Mouse (Mus musculus) monocyte, adult 2 months (primary cell): ENCODE measurements around the gene Snu13.

Experiments used
- DNase-seq, 2 experiments: peaks; one replicate each; pipeline ENCODE4 v3.0.0; 2022; ENCODE audit warnings: low spot score in 2 of 2, low read depth in 1 of 2

The Snu13 gene

GRCm38 (mm10) chr15:82047080-82047883, at the start of gene Snu13:
TSS of gene Snu13 (minus strand) at chr15:82047598.
- peak; percentile 60 to 83 for DNase-seq

DNA sequence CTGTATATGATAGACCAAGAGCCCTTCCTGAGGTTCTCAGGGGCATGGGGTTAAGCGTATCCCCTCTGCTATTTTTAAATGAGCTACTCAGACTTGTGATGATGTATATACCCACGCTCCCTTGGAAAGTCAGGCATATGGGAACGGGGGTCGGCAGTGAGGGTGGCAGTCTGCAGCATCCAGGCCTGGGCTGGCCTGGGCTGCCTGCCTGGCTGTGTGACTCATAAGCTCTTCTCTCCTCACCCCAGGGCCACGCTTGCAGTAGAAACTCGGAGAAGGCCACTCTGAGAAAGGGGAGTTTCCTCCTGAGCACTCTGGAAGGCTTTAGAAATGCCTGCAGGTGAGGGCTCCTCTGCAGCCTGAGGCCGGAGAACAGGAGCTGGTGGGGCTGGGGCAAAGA, 43.7 kb upstream of the Snu13 start:
- DNase-seq = no peak

GRCm38 (mm10) chr15:82087266-82087665, 39.9 kb upstream of the Snu13 start:
- no peak for DNase-seq

DNA sequence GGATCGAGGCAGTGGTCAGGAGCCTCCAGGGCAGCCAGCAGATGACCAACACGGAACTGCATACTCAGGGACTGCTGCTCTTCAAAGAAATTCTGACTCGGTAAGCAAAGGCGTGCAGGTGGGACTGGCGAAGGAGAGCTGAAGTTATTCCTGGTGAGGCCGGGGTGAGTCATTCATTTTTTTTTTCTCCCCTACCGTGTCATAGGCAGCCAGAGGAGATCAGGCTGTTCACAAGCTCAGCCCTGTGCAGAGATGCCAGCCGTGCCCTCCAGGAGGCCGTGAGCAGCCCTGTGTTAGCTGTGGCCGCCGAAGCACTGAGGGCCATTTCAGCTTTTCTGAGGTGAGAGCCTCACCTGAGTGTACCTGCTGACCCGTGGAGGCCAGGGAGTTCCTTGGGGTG, 38.7 kb upstream of the Snu13 start:
- DNase-seq = no peak

GRCm38 (mm10) chr15:82085606-82086005, 38.2 kb upstream of the Snu13 start:
- no peak for DNase-seq

- DNase-seq = no peak
Measured at GRCm38 (mm10) chr15:82081161-82081560, 33.8 kb upstream of the Snu13 start.

- no peak for DNase-seq
Measured at GRCm38 (mm10) chr15:82079883-82080282, 32.5 kb upstream of the Snu13 start.

DNA sequence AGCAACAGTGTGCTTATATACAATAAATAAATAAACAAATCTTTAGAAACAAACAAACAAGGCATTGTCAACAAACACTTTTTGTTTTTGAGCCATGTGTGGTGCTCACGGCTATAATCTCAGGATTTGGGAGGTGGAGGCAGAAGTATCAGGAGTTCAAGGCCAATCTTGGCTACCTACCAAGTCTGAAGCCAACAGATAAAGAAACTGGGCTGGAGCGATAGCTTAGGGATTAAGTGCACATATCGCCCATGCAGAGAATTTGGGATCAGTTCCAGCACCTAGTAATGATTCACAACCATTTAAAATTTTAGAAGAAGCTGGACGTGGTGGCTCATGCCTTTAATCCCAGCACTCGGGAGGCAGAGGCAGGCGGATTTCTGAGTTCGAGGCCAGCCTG, 26.1 kb upstream of the Snu13 start:
- no peak for DNase-seq

DNA sequence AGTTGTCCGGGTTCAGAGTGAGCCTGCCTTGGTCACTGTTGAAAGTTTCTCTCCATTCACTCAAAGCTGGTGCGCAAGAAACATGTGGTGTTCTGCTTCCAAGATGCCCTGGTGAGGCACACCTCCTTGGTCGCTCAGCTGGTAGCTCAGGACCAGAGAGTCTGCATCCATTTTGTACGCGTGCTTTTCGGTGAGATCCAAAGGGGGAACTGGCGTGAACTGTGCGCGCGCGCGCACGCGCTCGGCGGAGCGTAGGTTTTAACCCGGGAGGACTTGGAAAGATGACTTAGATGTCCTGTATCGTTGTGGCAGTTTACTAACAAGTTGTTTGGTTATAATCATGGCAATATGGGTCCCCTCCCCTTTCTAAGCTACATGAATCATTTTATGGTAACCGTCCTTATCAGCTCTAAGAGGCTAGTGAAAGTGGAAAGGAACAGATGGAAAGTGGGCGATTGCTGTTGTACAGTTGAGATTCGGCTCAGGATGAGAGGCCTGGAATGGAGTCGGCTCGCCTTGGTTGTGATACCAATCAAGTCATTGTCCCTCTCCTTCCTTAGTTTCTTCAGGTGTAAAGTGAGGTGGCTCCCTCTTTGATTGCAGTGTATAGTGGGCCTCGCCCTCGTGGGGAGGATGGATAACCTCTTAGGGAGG, 24.5 kb upstream of the Snu13 start:
- no peak for DNase-seq

DNA sequence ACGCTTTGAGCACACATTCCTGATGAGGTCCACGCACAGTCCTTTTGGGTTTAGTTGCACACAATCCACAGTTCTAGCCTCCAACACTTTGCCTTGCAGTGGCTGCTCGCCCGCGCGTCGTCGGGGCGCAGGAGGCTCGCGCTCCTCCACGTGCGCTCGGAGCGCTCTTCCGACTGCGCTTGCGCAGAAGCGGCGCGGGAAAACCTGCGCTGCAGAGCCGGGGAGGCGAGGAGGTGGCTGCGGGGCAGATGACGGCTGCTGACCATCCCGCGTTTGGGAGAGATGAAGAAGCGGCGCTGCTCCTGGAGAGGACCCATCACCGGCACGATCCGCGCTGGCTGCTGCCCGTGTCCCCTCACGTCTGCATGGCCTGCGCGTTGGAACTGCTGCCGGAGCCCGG, 22.5 kb upstream of the Snu13 start, which contains the start of gene Mei1:
TSS of gene Mei1 (plus strand) at position 99 of the 400 bp plus-strand sequence.
- DNase-seq = no peak

DNA sequence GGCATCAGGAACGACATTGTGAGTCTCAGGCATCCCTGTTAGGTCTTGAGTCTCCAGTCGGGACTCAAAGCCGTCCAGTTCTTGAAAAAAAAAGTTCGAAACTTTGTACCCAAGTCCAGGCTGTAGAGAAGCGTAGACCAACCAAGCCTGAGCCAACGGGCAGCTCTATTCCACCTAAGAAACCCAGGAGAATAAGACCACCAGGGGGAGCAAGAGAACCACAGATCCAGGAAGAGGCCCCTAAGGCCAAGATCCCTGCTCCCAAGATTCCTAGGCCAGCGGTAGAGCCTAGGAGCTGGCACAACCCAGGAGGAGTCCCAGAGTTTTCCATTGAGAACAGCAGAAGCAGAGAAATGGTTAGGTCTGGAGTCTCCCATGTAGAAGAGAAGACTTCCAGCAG, 18.1 kb upstream of the Snu13 start:
- DNase-seq = peak in 1 of 2 experiments; percentile 21

DNA sequence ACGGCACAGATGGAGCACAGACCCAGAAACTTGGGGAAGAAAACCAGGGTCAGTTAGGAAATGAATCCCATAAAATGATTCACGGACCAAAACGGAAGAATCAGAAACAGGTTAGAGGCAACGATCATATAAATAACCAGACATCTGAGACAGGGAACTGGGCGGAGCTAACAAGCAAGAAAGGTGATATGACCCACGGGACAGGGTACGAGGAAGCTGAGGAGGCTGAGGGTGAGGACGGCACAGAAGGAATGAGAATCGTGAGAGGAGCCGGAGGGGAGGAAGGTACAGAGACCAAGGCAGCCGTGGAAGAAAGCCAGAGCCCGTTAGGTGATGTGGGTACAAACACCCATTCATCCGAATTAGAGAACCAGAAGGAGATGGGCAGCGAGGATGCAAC, 16.5 kb upstream of the Snu13 start:
- no peak for DNase-seq

DNA sequence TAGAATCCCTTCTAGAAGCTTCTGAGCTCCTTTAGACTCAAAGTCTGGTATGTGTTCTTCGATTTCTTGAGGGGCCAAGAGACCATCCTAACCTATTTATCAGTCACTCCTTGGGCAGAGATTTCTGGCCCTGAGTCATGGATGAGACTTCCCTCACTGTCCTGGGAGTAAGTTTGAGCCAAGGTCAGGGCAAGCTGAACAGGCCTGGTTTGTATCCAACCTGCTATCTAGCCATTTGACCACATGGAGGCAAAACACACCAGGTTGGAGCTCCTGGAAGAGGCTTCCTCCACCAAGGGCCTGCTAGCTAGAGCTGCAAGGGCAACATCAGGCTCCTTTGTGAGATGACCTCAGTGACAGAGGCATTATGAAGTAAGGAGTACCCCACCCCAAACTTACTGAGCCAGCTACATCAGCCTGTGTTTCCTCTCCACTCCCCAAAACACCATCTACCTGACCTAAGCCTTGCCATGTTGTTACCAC, 11.4 kb upstream of the Snu13 start, which contains the start of gene 4930407I10Rik:
TSS of gene 4930407I10Rik (plus strand) at position 433 of the 483 bp plus-strand sequence.
- DNase-seq = no peak

DNA sequence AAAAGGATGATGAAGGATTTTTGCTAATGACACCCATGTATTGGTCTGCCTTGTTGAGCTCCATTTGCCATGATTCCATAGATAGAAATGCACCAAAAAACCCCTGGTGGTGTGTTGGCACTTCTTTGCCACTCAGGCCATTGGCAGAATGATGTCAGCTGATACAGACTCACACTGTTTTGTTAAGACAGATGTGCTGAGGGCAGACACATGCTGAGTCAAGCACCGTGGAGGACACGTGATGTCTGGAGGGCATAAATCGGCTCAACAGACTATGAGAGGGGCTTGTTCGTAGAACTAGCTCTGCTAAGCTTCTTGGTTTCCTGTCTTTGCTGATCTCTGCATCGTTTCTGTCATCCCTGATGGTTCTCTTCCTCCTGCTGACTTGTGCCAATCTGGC, 5.1 kb upstream of the Snu13 start:
- DNase-seq = no peak

DNA sequence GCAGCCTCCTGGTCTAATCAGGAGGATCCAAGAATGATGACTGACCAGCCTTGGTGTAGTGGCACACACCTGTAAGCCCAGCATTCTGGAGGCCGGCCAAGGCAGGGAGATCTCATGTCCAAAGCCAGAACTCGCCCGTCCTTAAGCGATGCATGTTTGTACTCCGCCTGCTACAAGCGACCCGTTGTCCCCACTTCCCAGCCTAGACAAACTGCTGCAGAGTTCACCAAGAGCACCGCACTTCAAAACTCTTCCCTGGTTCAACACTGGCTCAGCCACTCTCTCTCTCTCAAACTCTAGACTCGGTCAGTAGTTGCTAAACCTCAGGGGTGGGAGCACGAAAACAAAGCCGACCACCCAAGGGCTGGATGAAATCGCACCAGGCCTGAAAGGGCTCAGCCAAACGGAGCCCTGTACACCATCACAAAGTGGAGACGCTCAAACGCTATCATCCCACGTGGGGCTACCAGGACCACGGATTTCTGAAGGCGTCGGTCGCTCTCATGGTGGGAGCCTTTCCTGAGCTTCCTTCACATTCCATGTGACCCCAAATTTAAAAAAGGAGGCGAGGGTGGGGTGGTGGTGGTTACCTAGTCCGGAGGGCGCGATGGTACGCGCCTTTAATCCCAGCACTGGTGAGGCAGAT, 1.0 kb downstream of the Snu13 start:
- no peak for DNase-seq

DNA sequence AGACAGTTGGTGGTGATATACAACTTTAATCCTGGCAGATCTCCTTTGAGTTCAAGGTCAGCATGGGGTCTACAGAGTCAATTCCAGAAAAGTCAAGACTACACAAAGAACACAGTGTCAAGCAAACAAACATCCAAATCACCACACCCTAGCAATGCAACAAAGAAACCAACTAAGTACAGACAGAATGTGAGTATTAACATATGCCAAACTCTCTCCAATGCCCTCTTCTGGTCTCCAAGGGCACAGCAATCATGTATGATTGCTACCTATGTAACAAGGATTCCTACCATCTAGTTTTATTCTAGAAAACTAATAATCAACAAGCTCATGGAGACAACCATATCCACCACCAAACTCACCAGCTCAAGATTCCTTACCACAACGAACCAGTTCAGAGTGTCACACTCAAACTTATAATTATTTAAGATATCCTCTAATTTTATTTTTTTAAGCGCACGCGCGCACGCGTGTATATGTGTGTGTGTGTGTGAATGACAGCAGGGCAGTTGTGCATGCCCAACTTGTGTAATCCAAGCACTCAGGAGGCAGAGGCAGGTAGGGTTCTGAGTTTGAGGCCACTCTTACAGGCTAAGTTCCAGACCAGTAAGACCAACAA, 3.1 kb downstream of the Snu13 start:
- DNase-seq = no peak

DNA sequence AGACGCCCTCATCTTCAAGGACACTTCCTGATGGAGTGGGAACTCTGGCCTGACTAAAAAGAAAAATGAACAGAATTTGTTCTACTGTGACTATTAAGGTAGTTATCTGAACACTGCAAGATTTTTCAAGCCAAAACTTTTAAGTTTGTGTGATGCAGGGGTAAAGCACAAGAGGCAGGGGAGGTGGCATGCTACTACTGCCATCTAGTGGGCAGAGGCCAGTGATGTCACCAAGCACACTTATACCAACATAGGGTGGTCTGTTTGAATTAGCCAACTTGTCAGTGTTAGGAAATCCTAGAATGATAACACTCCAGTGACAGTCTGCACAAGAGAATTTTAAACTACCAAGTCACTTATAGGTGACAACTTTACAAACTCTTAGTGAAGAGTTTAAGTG, 6.7 kb downstream of the Snu13 start:
- no peak for DNase-seq

DNA sequence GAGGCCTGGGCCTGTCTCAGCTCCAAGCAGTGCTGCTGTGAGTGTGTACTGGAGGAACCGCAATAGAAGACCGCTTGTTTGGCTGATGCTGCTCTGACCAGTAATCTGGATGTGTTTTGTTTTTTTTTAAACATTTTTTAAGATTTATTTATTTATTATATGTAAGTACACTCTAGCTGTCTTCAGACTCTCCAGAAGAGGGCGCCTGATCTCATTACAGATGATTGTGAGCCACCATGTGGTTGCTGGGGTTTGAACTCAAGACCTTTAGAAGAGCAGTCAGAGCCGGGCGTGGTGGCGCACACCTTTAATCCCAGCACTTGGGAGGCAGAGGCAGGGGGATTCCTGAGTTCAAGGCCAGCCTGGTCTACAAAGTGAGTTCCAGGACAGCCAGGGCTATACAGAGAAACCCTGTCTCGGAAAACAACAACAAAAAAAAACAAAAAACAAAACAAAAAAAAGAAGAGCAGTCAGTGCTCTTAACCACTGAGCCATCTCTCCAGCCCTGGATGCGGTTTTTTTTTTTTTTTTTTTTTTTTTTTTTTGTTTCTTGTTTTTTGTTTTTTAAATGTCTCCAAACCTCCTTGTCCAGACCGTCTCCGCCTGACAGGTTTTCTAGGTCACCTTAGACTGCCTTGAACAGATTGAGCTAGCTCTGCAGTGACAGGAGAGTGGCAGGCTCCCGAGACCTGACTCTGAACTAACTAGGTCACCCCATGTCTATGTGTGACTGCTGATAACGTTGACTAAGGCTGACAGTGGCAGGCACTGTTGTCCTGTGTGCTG, 11.3 kb downstream of the Snu13 start:
- no peak for DNase-seq

GRCm38 (mm10) chr15:82033762-82034161, 13.6 kb downstream of the Snu13 start, which contains the start of gene Desi1:
TSS of gene Desi1 (minus strand) at chr15:82033862.
- DNase-seq = no peak

DNA sequence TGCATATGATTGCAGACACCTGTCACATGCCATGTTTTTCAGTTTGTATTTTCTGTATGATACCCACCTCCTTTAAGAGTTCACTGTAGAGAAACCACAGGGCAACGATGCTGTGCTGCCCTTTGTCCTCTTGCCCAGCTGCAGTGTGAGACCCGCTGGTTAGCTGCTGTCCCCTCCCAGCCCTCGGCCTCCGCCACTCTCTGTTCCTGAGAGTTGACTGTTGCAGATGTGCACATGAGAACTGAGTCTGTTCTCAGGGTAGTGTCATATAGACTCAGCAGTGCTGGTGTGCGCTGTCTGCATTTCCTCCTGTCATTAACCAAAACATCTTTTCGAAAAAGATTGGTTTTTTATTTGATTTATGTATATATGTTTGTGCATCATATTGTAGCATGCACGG, 15.0 kb downstream of the Snu13 start:
- no peak for DNase-seq

GRCm38 (mm10) chr15:82027726-82028125, 19.7 kb downstream of the Snu13 start:
- DNase-seq = no peak
